Mouse (Mus musculus) E14TG2a.4 (cell line): ENCODE data around the gene Zfp830.

ENCODE experiments used
- CTCF ChIP-seq: conservative IDR thresholded peaks from 2 replicates; pipeline ENCODE4 v1.5.1; 2014; ENCODE audit warnings: low read length
- NANOG ChIP-seq: IDR thresholded peaks from 2 replicates; pipeline ENCODE4 v1.6.1; 2014; ENCODE audit warnings: borderline replicate concordance, low read length, mixed read lengths

DNA sequence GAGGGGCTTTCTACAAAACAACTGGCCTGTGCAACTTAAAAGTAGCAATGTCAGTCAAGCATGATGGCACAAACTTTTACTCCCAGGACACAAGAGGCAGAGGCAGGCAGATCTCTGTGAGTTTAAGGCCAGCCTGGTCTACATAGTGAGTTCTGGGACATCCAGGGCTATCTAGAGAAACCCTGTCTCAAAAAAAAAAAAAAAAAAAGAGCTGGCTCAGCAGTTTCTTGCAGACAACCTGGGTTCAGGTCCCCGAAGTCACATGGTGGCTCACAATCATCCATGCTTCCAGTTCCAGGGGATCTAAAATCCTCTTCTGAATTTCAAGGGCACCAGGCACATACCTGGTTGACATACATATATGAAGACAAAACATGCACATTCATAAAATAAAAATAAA is 8.2 kb upstream of the Zfp830 start:
- TF ChIP-seq CTCF (no peak), NANOG (no peak)
